Mouse (Mus musculus): ENCODE results near the gene 1700001P01Rik. TPM values are rescaled to one million over a fixed set of nuclear protein-coding genes. Genes with fewer than 3 reads are reported as not detected.
A peak's percentile ranks its signal among the peaks of the same experiment; 100 is the strongest.
"Not testable (repeated sequence)": the region's sequence is repeated elsewhere in the genome, so short reads cannot be mapped to it uniquely, and the experiment has no call there.

1700001P01Rik gene
- polyA plus RNA-seq, 1 experiment from 2014 or later = 0.44 TPM

DNA sequence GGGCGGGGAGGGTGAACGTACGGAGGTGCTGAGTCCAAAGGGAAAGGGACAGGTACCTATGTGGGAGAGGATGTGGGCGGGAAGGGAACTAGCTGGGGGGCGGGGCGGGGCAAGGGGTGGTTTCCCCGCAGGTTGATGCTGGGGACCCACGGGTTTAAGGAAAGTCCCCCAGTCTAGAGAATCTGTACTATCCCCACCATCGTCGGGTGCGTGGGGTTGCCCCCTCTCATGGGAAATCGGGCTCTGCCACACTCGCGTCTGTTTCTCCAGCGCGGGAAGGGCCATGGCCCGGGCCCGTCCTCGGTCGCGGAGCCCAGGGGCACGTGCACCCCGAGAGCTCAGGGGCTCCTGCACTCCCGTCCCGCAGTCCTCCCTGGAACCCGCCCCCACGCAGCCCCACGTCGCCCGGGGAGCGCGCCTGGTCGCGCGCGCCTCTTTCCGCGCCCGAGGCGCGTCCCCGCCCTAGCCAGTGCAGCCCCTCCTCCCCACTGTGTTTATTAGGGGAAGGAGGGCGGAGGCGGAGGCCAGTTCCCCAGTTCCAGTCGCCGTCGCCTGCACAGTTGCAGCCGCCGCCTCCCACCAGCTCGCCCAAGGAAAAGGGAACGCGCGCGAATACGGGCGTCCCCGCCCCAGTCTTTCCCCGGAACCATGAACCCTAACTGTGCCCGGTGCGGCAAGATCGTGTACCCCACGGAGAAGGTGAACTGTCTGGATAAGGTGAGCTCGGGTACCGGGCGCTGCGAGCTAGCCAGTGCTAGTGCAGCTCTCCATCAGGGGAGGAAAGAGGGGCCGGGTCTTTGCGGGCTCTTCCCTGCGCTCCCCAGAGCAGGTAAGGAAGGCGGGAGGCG, 23.7 kb upstream of the 1700001P01Rik start:
- peak overlapping the region; percentile 81 for H3K4me2 ChIP-seq (ENCODE audit: low read length)
- WGBS = 0% methylated on average over 66 of the region's 71 CpGs
- no peaks in the 10 kb centered on the region for H3K36me3 ChIP-seq (ENCODE audit: control insufficient read depth, insufficient read depth, low read length)
- peak; percentile 84 for ATAC-seq
- peaks cover 28% of the 10 kb centered on the region for H3K4me1 ChIP-seq (ENCODE audit: control insufficient read depth, insufficient read depth, low read depth, low read length)
- H3K9ac ChIP-seq (ENCODE audit: low read depth, low read length) = peak overlapping the region; percentile 73
- H3K4me3 ChIP-seq (ENCODE audit: low read length) = peak overlapping the region; percentile 61
- H3K9me3 ChIP-seq (ENCODE audit: control insufficient read depth, low read length) = no peaks in the 10 kb centered on the region
- H3K27ac ChIP-seq (ENCODE audit: low read depth, low read length) = peak overlapping the region; percentile 96
- H3K27me3 ChIP-seq (replicated peaks; ENCODE audit: control insufficient read depth, insufficient read depth, low read length) = no peaks in the 10 kb centered on the region

DNA sequence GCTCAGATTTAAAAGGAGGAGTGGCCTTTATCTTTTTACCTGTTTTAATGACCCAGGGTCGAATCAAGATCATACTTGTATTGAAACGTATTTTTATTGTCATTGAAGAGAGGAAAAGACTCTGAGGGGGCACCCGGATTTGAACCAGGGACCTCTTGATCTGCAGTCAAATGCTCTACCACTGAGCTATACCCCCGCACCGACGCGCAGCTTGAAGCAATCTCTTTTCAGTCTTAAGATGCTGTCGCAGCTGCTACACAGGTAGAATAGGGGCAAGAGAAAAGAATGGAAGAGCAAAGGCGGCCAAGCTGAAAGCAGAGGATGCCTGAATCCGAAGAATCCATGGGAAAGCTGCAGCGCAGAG, 23.0 kb upstream of the 1700001P01Rik start, which contains the start of gene Lasp1:
Gene Lasp1 (plus strand): TSS at position 219 of the 364 bp plus-strand sequence.
- ATAC-seq = peak; percentile 77
- peak within 1 kb of the TSS; percentile 96 for H3K27ac ChIP-seq (ENCODE audit: low read depth, low read length)
- H3K9me3 ChIP-seq (ENCODE audit: control insufficient read depth, low read length) = no peaks in the 10 kb centered on the region
- H3K27me3 ChIP-seq (replicated peaks; ENCODE audit: control insufficient read depth, insufficient read depth, low read length) = no peaks in the 10 kb centered on the region
- H3K4me3 ChIP-seq (ENCODE audit: low read length) = peak within 1 kb of the TSS; percentile 61
- peak within 1 kb of the TSS; percentile 73 for H3K9ac ChIP-seq (ENCODE audit: low read depth, low read length)
- peak within 1 kb of the TSS; percentile 81 for H3K4me2 ChIP-seq (ENCODE audit: low read length)
- H3K4me1 ChIP-seq (ENCODE audit: control insufficient read depth, insufficient read depth, low read depth, low read length) = peaks cover 22% of the 10 kb centered on the region
- H3K36me3 ChIP-seq (ENCODE audit: control insufficient read depth, insufficient read depth, low read length) = no peaks in the 10 kb centered on the region
- under 1% methylated on average over 11 of the region's 11 CpGs for WGBS

DNA sequence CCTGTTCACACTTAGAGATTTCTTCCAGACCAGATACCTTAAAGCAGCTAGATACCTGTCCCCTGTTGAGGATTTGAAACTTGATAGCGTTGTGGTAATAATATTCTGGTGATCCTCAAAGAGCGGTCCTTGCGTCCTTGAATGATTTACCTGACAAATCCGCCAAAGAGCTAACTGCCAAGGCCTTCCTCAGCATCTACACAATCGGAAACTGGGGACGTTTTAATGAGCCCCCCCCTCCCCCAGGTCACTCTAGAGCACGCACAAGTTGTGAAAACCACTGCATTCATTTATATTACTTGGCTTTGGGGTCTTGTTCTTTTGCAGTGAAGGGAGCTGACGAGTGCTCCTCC, 22.3 kb upstream of the 1700001P01Rik start:
- Histone ChIP-seq H3K27ac (ENCODE audit: low read depth, low read length) (peak overlapping the region; percentile 41), H3K4me3 (ENCODE audit: low read length) (peak overlapping the region; percentile 61), H3K27me3 (replicated peaks; ENCODE audit: control insufficient read depth, insufficient read depth, low read length) (no peaks in the 10 kb centered on the region), H3K9me3 (ENCODE audit: control insufficient read depth, low read length) (no peaks in the 10 kb centered on the region), H3K4me1 (ENCODE audit: control insufficient read depth, insufficient read depth, low read depth, low read length) (peaks cover 20% of the 10 kb centered on the region), H3K9ac (ENCODE audit: low read depth, low read length) (no peak overlapping the region), H3K36me3 (ENCODE audit: control insufficient read depth, insufficient read depth, low read length) (no peaks in the 10 kb centered on the region), H3K4me2 (ENCODE audit: low read length) (peak overlapping the region; percentile 81)
- no peak for ATAC-seq
- WGBS = 34% methylated on average over 8 of the region's 8 CpGs

DNA sequence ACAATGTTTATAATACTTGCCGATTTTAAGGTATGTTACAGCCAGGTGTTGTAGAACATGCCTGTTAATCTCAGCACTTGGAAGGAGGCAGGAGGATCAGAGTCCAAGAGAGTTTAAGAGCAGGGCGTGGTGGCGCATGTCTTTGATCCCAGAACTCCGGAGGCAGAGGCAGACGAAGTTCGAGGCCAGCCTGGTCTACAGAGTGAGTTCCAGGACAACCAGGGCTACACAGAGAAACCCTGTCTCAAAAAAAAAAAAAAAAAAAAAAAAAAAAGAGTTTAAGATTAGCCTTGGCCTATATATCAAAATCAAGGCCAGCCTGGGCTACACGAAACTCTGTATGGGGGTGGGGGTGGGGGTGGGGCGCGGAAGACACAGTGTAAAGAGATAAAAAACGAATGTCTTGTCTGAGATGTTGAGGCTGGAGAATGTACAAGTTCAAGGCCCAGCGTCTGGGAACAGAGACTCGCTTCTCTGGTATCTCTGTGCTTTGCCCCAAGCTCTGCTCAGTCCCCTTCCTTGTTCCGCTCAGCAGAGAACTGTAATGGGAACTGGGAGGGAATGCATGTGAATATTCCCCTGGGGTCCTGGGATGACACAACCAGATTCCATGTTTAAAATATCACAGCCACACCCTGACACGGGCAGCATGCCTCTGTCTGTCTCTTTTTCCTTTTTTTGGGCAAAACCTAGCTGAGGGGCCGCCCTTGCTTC, 21.8 kb upstream of the 1700001P01Rik start:
- Histone ChIP-seq H3K36me3 (ENCODE audit: control insufficient read depth, insufficient read depth, low read length) (no peaks in the 10 kb centered on the region), H3K4me2 (ENCODE audit: low read length) (peak overlapping the region; percentile 81), H3K9ac (ENCODE audit: low read depth, low read length) (no peak overlapping the region), H3K27me3 (replicated peaks; ENCODE audit: control insufficient read depth, insufficient read depth, low read length) (no peaks in the 10 kb centered on the region), H3K9me3 (ENCODE audit: control insufficient read depth, low read length) (no peaks in the 10 kb centered on the region), H3K4me1 (ENCODE audit: control insufficient read depth, insufficient read depth, low read depth, low read length) (peaks cover 16% of the 10 kb centered on the region), H3K27ac (ENCODE audit: low read depth, low read length) (peak overlapping the region; percentile 41; the same call in 1 of the 2 replicates), H3K4me3 (ENCODE audit: low read length) (no peak overlapping the region)
- no peak for ATAC-seq
- WGBS = 63% methylated on average over 15 of the region's 15 CpGs

DNA sequence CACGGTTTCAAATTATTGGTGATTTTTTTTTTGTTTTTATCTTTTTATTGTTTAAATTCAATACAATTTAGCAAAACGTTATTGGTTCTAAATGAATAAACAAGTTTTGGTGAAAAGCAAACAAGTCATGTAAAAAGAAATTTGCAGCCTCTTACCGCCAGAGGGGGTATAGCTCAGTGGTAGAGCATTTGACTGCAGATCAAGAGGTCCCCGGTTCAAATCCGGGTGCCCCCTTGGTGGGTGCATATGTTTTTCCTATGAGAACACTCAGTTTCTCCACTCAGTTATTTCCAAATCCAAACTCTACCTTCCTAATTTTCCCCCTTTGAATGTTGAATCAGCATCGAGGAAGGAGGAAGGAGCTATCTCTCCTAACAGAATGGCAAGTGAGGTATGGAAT, 21.2 kb upstream of the 1700001P01Rik start:
- Histone ChIP-seq H3K27ac (ENCODE audit: low read depth, low read length) (no peak overlapping the region), H3K27me3 (replicated peaks; ENCODE audit: control insufficient read depth, insufficient read depth, low read length) (no peaks in the 10 kb centered on the region), H3K9me3 (ENCODE audit: control insufficient read depth, low read length) (no peaks in the 10 kb centered on the region), H3K36me3 (ENCODE audit: control insufficient read depth, insufficient read depth, low read length) (no peaks in the 10 kb centered on the region), H3K4me1 (ENCODE audit: control insufficient read depth, insufficient read depth, low read depth, low read length) (peaks cover 10% of the 10 kb centered on the region), H3K4me2 (ENCODE audit: low read length) (peak overlapping the region; percentile 28), H3K9ac (ENCODE audit: low read depth, low read length) (no peak overlapping the region), H3K4me3 (ENCODE audit: low read length) (no peak overlapping the region)
- ATAC-seq = no peak
- WGBS = 5% methylated on average over 6 of the region's 6 CpGs

DNA sequence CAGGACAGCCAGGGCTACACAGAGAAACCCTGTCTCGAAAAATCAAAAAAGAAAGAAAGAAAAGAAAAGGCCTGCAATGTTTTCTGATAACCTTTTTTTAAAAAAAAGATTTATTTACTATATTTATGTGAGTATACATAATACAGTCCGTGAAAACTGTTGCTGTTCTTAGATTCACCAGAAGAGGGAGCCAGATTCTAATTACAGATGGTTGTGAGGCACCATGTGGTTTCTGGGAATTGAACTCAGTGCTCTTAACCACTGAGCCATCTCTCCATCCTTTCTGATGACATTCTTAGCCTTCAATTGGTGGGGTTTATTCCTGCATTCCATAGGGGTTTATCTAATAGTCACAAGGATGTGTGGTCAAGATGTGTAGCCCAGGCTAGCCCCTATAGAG, 17.4 kb upstream of the 1700001P01Rik start:
- no peaks in the 10 kb centered on the region for H3K36me3 ChIP-seq (ENCODE audit: control insufficient read depth, insufficient read depth, low read length)
- WGBS = 6% methylated on average over 2 of the region's 2 CpGs
- H3K27me3 ChIP-seq (replicated peaks; ENCODE audit: control insufficient read depth, insufficient read depth, low read length) = no peaks in the 10 kb centered on the region
- ATAC-seq = no peak
- H3K9ac ChIP-seq (ENCODE audit: low read depth, low read length) = no peak overlapping the region
- no peaks in the 10 kb centered on the region for H3K4me1 ChIP-seq (ENCODE audit: control insufficient read depth, insufficient read depth, low read depth, low read length)
- no peak overlapping the region for H3K27ac ChIP-seq (ENCODE audit: low read depth, low read length)
- H3K9me3 ChIP-seq (ENCODE audit: control insufficient read depth, low read length) = no peaks in the 10 kb centered on the region
- no peak overlapping the region for H3K4me2 ChIP-seq (ENCODE audit: low read length)
- H3K4me3 ChIP-seq (ENCODE audit: low read length) = no peak overlapping the region

DNA sequence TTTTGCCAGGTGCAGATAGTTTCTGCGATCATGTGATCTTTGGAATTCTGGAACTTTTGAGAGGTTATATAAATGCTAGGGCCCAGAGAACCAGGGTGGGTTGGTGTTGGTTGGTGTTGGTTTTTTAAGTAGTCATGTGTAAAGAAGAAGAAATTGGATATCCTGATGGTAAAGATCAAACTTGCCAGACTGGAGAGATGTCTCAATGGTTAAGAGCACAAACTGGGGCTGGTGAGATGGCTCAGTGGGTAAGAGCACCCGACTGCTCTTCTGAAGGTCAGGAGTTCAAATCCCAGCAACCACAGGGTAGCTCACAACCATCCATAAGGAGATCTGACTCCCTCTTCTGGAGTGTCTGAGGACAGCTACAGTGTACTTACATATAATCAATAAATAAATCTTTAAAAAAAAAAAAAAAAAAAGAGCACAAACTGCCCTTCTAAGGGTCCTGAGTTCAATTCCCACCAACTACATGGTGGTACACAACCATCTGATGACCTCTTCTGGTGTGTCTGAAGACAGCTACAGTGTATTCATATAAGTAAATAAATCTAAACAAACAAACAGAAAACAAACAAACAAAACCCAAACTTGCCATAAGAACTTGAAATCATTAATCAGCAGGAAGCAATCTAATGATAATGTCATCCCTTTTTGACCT, 15.2 kb upstream of the 1700001P01Rik start:
- H3K36me3 ChIP-seq (ENCODE audit: control insufficient read depth, insufficient read depth, low read length); H3K4me1 ChIP-seq (ENCODE audit: control insufficient read depth, insufficient read depth, low read depth, low read length); H3K27ac ChIP-seq (ENCODE audit: low read depth, low read length); ATAC-seq; H3K4me3 ChIP-seq (ENCODE audit: low read length); H3K27me3 ChIP-seq (replicated peaks; ENCODE audit: control insufficient read depth, insufficient read depth, low read length); H3K9ac ChIP-seq (ENCODE audit: low read depth, low read length); H3K9me3 ChIP-seq (ENCODE audit: control insufficient read depth, low read length); H3K4me2 ChIP-seq (ENCODE audit: low read length): not testable (repeated sequence)
- 84% methylated on average over 2 of the region's 2 CpGs for WGBS

DNA sequence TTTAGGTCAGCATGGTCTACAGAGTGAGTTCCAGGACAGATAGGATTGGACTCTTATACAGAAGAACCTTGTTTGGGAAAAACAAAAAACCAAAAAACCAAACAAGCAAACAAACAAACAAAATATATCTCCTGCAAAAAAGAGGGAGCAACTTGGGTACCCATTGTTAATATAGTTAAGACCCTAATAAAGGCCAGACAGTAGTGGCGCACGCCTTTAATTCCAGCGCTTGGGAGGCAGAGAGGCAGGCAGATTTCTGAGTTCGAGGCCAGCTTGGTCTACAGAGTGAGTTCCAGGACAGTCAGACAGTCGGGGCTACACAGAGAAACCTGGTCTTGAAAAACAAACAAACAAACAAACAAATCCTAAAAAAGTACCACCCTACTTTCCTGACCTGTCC, 14.0 kb upstream of the 1700001P01Rik start:
- Histone ChIP-seq H3K36me3 (ENCODE audit: control insufficient read depth, insufficient read depth, low read length) (no peaks in the 10 kb centered on the region), H3K9me3 (ENCODE audit: control insufficient read depth, low read length) (no peaks in the 10 kb centered on the region), H3K4me2 (ENCODE audit: low read length) (no peak overlapping the region), H3K4me1 (ENCODE audit: control insufficient read depth, insufficient read depth, low read depth, low read length) (no peaks in the 10 kb centered on the region), H3K9ac (ENCODE audit: low read depth, low read length) (no peak overlapping the region), H3K27ac (ENCODE audit: low read depth, low read length) (no peak overlapping the region), H3K4me3 (ENCODE audit: low read length) (no peak overlapping the region), H3K27me3 (replicated peaks; ENCODE audit: control insufficient read depth, insufficient read depth, low read length) (no peaks in the 10 kb centered on the region)
- no peak for ATAC-seq
- WGBS = 87% methylated on average over 5 of the region's 5 CpGs

DNA sequence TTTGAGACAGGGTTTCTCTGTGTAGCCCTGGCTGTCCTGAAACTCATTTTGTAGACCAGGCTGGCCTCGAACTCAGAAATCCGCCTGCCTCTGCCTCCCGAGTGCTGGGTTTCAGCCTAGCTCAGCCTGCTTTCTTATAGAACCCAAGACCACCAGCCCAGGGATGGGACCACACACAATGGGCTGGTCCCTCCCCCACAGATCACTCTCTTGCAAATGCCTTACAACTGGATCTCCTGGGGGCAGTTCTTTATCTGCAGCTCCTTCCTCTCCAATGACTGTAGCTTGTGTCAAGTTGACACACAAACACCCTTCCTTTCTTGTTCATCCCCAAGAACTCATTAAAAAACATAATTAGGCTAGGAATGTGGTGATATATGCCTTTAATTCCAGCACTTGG, 12.2 kb upstream of the 1700001P01Rik start:
- Histone ChIP-seq H3K4me1 (ENCODE audit: control insufficient read depth, insufficient read depth, low read depth, low read length) (peaks cover 4% of the 10 kb centered on the region; the same call in 1 of the 2 replicates), H3K4me3 (ENCODE audit: low read length) (no peak overlapping the region), H3K27me3 (replicated peaks; ENCODE audit: control insufficient read depth, insufficient read depth, low read length) (no peaks in the 10 kb centered on the region), H3K27ac (ENCODE audit: low read depth, low read length) (no peak overlapping the region), H3K36me3 (ENCODE audit: control insufficient read depth, insufficient read depth, low read length) (no peaks in the 10 kb centered on the region), H3K9me3 (ENCODE audit: control insufficient read depth, low read length) (no peaks in the 10 kb centered on the region), H3K4me2 (ENCODE audit: low read length) (no peak overlapping the region), H3K9ac (ENCODE audit: low read depth, low read length) (no peak overlapping the region)
- 89% methylated on average over 3 of the region's 3 CpGs for WGBS
- ATAC-seq = no peak
